Mouse (Mus musculus): ENCODE results near the gene Hgd. TPM values are rescaled to one million over a fixed set of nuclear protein-coding genes. Genes with fewer than 3 reads are reported as not detected.

Gene Hgd
- not detected in 2 replicates for total RNA-seq (2014; rRNA removed; ENCODE audit: low replicate concordance)
- 0.18 TPM in 1 of 2 replicates, not detected in the other for polyA plus RNA-seq (2015; fragmentation: Nextera tagmentation; extraction: Ambion mirVana)

GRCm38 (mm10) chr16:37579994-37580393 is at the start of gene Hgd:
Hgd (plus strand) TSS chr16:37580153.
- H3K36me3 ChIP-seq (replicated peaks; ENCODE audit: control insufficient read depth, insufficient read depth, low read length), result no peaks in the 10 kb centered on the region
- 58% methylated on average over 4 of the region's 4 CpGs for WGBS
- no peaks in the 10 kb centered on the region for H3K9me3 ChIP-seq (replicated peaks; ENCODE audit: control insufficient read depth, low read length)
- DNase-seq (ENCODE audit: low spot score), result no peak
- no peak within 1 kb of the TSS for H3K9ac ChIP-seq (replicated peaks; ENCODE audit: low read depth, low read length)
- ATAC-seq (ENCODE audit: insufficient read depth, low read depth), result no peak
- no peak within 1 kb of the TSS for H3K4me3 ChIP-seq (ENCODE audit: low read depth, low read length)
- no peak within 1 kb of the TSS for H3K4me2 ChIP-seq (ENCODE audit: low read depth, low read length)
- no peak within 1 kb of the TSS for H3K27ac ChIP-seq (ENCODE audit: low read depth)
- TF ChIP-seq CTCF (IDR thresholded peaks at IDR 0.05; ENCODE audit: low read depth), result no peak
- H3K4me1 ChIP-seq (ENCODE audit: control insufficient read depth, insufficient read depth), result 0 out of 2 replicates have a peak, but pooled peaks cover 4% of the 10 kb centered on the region
- no peaks in the 10 kb centered on the region for H3K27me3 ChIP-seq (ENCODE audit: control insufficient read depth, insufficient read depth, low read length)

- Histone ChIP-seq H3K27ac (ENCODE audit: low read depth) (no peak overlapping the region), H3K4me1 (ENCODE audit: control insufficient read depth, insufficient read depth) (peaks cover 33% of the 10 kb centered on the region; the same call in 1 of the 2 replicates), H3K27me3 (ENCODE audit: control insufficient read depth, insufficient read depth, low read length) (no peaks in the 10 kb centered on the region), H3K4me2 (ENCODE audit: low read depth, low read length) (no peak overlapping the region), H3K9me3 (replicated peaks; ENCODE audit: control insufficient read depth, low read length) (no peaks in the 10 kb centered on the region), H3K9ac (replicated peaks; ENCODE audit: low read depth, low read length) (no peak overlapping the region), H3K4me3 (ENCODE audit: low read depth, low read length) (no peak overlapping the region), H3K36me3 (replicated peaks; ENCODE audit: control insufficient read depth, insufficient read depth, low read length) (peaks cover 13% of the 10 kb centered on the region)
- TF ChIP-seq EP300 (IDR thresholded peaks at IDR 0.05; ENCODE audit: low read depth), result no peak
- TF ChIP-seq CTCF (IDR thresholded peaks at IDR 0.05; ENCODE audit: low read depth), result no peak
- ATAC-seq (ENCODE audit: insufficient read depth, low read depth) (no peak), DNase-seq (ENCODE audit: low spot score) (no peak)
- WGBS, result 90% methylated on average over 6 of the region's 6 CpGs
These were observed 49.8 kb upstream of the Hgd start for GRCm38 (mm10) chr16:37530170-37530569.

GRCm38 (mm10) chr16:37532046-37532445 is 47.9 kb upstream of the Hgd start:
- Histone ChIP-seq H3K36me3 (replicated peaks; ENCODE audit: control insufficient read depth, insufficient read depth, low read length) (peaks cover 18% of the 10 kb centered on the region), H3K27ac (ENCODE audit: low read depth) (no peak overlapping the region), H3K9ac (replicated peaks; ENCODE audit: low read depth, low read length) (no peak overlapping the region), H3K4me3 (ENCODE audit: low read depth, low read length) (no peak overlapping the region), H3K4me1 (ENCODE audit: control insufficient read depth, insufficient read depth) (peaks cover 24% of the 10 kb centered on the region; the same call in 1 of the 2 replicates), H3K9me3 (replicated peaks; ENCODE audit: control insufficient read depth, low read length) (no peaks in the 10 kb centered on the region), H3K4me2 (ENCODE audit: low read depth, low read length) (no peak overlapping the region), H3K27me3 (ENCODE audit: control insufficient read depth, insufficient read depth, low read length) (no peaks in the 10 kb centered on the region)
- TF ChIP-seq EP300 (IDR thresholded peaks at IDR 0.05; ENCODE audit: low read depth), result no peak
- no peak for TF ChIP-seq CTCF (IDR thresholded peaks at IDR 0.05; ENCODE audit: low read depth)
- ATAC-seq (ENCODE audit: insufficient read depth, low read depth) (no peak), DNase-seq (ENCODE audit: low spot score) (no peak)
- WGBS, result 83% methylated on average over 1 of the region's 1 CpGs

- no peaks in the 10 kb centered on the region for H3K9me3 ChIP-seq (replicated peaks; ENCODE audit: control insufficient read depth, low read length)
- peaks cover 21% of the 10 kb centered on the region for H3K4me1 ChIP-seq (ENCODE audit: control insufficient read depth, insufficient read depth)
- H3K27me3 ChIP-seq (ENCODE audit: control insufficient read depth, insufficient read depth, low read length), result no peaks in the 10 kb centered on the region
- H3K27ac ChIP-seq (ENCODE audit: low read depth), result no peak overlapping the region
- H3K4me3 ChIP-seq (ENCODE audit: low read depth, low read length), result no peak overlapping the region
- TF ChIP-seq EP300 (IDR thresholded peaks at IDR 0.05; ENCODE audit: low read depth) (no peak), CTCF (IDR thresholded peaks at IDR 0.05; ENCODE audit: low read depth) (no peak)
- WGBS, result 72% methylated on average over 8 of the region's 8 CpGs
- DNase-seq (ENCODE audit: low spot score), result no peak
- no peak for ATAC-seq (ENCODE audit: insufficient read depth, low read depth)
- no peak overlapping the region for H3K9ac ChIP-seq (replicated peaks; ENCODE audit: low read depth, low read length)
- H3K36me3 ChIP-seq (replicated peaks; ENCODE audit: control insufficient read depth, insufficient read depth, low read length), result peaks cover 18% of the 10 kb centered on the region
- no peak overlapping the region for H3K4me2 ChIP-seq (ENCODE audit: low read depth, low read length)
These were observed 46.4 kb upstream of the Hgd start for GRCm38 (mm10) chr16:37533369-37534068.

GRCm38 (mm10) chr16:37539240-37539610 is 40.7 kb upstream of the Hgd start:
- H3K27me3 ChIP-seq (ENCODE audit: control insufficient read depth, insufficient read depth, low read length), result no peaks in the 10 kb centered on the region
- peaks cover 32% of the 10 kb centered on the region for H3K36me3 ChIP-seq (replicated peaks; ENCODE audit: control insufficient read depth, insufficient read depth, low read length)
- peak overlapping the region; percentile 89 for H3K27ac ChIP-seq (ENCODE audit: low read depth)
- H3K4me3 ChIP-seq (ENCODE audit: low read depth, low read length), result peak overlapping the region; percentile 92
- under 1% methylated on average over 22 of the region's 22 CpGs for WGBS
- peak; percentile 18 for ATAC-seq (ENCODE audit: insufficient read depth, low read depth)
- TF ChIP-seq CTCF (IDR thresholded peaks at IDR 0.05; ENCODE audit: low read depth) (no peak), EP300 (IDR thresholded peaks at IDR 0.05; ENCODE audit: low read depth) (no peak)
- H3K9me3 ChIP-seq (replicated peaks; ENCODE audit: control insufficient read depth, low read length), result no peaks in the 10 kb centered on the region
- peak overlapping the region; percentile 92 for H3K4me2 ChIP-seq (ENCODE audit: low read depth, low read length)
- H3K4me1 ChIP-seq (ENCODE audit: control insufficient read depth, insufficient read depth), result peaks cover 23% of the 10 kb centered on the region
- peak overlapping the region; percentile 93 for H3K9ac ChIP-seq (replicated peaks; ENCODE audit: low read depth, low read length)
- no peak for DNase-seq (ENCODE audit: low spot score)
